In the genomic region with DNA sequence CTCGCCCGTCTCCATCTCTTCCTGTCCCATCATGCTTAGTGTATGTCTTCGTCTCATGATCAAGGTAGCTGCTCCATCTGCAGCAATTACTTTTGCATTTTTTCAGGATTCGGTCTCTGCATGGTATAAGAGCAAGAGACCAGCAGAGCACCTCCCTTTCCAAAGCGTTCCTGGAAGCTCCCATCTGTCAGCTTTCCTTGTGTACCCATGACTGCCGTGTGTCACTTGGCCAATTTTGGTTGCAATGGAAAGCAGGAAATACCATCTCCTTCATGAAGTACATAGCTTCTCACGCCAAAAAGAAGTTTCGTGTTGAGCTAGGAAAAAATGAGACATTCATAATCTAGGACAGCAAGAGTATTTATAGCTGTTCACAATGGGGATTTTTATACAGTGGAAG, we compare ENCODE assay signal across 14 mouse cellular contexts.
"Had no signal": no experiment of that assay in that cellular context is flagged by ENCODE, and none has a peak within 500 bp of the region (broad histone marks: within the 10 kb centered on the region; RNA-seq: fewer than 3 reads in every experiment).

No protein-coding gene starts in this region.

- H3K27ac ChIP-seq: layer of hippocampus, adult 2 months; limb, embryonic 15.5 days; liver, embryonic 12.5 days; midbrain, embryonic 10.5 days; neural tube, embryonic 12.5 days; stomach, embryonic 15.5 days had no signal

- H3K36me3 ChIP-seq: limb, embryonic 15.5 days; liver, embryonic 12.5 days; midbrain, embryonic 10.5 days; neural tube, embryonic 12.5 days; stomach, embryonic 15.5 days had no signal

- DNase-seq: kidney, adult 8-10 months; kidney, postnatal 36 days; lung, embryonic 14.5 days; lung, postnatal 10 days; midbrain, embryonic 14.5 days; right cerebral cortex, postnatal 14 days; thymus, adult 18-20 months; thymus, postnatal 14 days had no signal

- H3K4me3 ChIP-seq: layer of hippocampus, adult 2 months; limb, embryonic 15.5 days; liver, embryonic 12.5 days; midbrain, embryonic 10.5 days; neural tube, embryonic 12.5 days; stomach, embryonic 15.5 days had no signal

- H3K4me1 ChIP-seq: liver, embryonic 12.5 days; midbrain, embryonic 10.5 days; neural tube, embryonic 12.5 days; stomach, embryonic 15.5 days had no signal

- H3K9ac ChIP-seq: limb, embryonic 15.5 days; liver, embryonic 12.5 days; lung, embryonic 14.5 days; neural tube, embryonic 12.5 days; stomach, embryonic 15.5 days had no signal

- H3K27me3 ChIP-seq: limb, embryonic 15.5 days; liver, embryonic 12.5 days; neural tube, embryonic 12.5 days; stomach, embryonic 15.5 days had no signal
